Mouse (Mus musculus): ENCODE measurements at regions not wholly inside any gene's neighbourhood (a gene's known extent, or its start where the extent isn't known, plus 50 kb on each side); places are given as distances from the start of the nearest gene placed in this dataset.

- 90% methylated on average over 8 of the region's 8 CpGs for WGBS
- Histone ChIP-seq H3K27me3 (replicated peaks; ENCODE audit: control insufficient read depth, insufficient read depth, low read length) (no peaks in the 10 kb centered on the region), H3K9ac (replicated peaks; ENCODE audit: low read depth, low read length) (no peak overlapping the region), H3K36me3 (ENCODE audit: control insufficient read depth, insufficient read depth) (no peaks in the 10 kb centered on the region), H3K4me3 (replicated peaks; ENCODE audit: low read length) (no peak overlapping the region), H3K4me1 (replicated peaks; ENCODE audit: control insufficient read depth, insufficient read depth, low read length) (0 out of 2 replicates have a peak, but pooled peaks cover 2% of the 10 kb centered on the region), H3K9me3 (ENCODE audit: control insufficient read depth, low read length) (no peaks in the 10 kb centered on the region), H3K27ac (ENCODE audit: low read length) (no peak overlapping the region), H3K4me2 (ENCODE audit: low read length) (no peak overlapping the region)
- no peak for ATAC-seq
These were observed 52.7 kb upstream of the Ezh2 start for GRCm38 (mm10) chr6:47647876-47648275.

GRCm38 (mm10) chr6:47646731-47647567 is 51.8 kb upstream of the Ezh2 start:
- ATAC-seq: no peak
- H3K36me3 ChIP-seq (ENCODE audit: control insufficient read depth, insufficient read depth): no peaks in the 10 kb centered on the region

GRCm38 (mm10) chr6:47646022-47646421 is 50.9 kb upstream of the Ezh2 start:
- ATAC-seq: no peak
- 0 out of 2 replicates have a peak, but pooled peaks cover 2% of the 10 kb centered on the region for H3K4me1 ChIP-seq (replicated peaks; ENCODE audit: control insufficient read depth, insufficient read depth, low read length)
- H3K27ac ChIP-seq (ENCODE audit: low read length): no peak overlapping the region
- no peaks in the 10 kb centered on the region for H3K9me3 ChIP-seq (ENCODE audit: control insufficient read depth, low read length)
- no peak overlapping the region for H3K4me2 ChIP-seq (ENCODE audit: low read length)
- no peak overlapping the region for H3K9ac ChIP-seq (replicated peaks; ENCODE audit: low read depth, low read length)
- WGBS: 68% methylated on average over 1 of the region's 1 CpGs
- H3K27me3 ChIP-seq (replicated peaks; ENCODE audit: control insufficient read depth, insufficient read depth, low read length): no peaks in the 10 kb centered on the region
- H3K4me3 ChIP-seq (replicated peaks; ENCODE audit: low read length): no peak overlapping the region
- H3K36me3 ChIP-seq (ENCODE audit: control insufficient read depth, insufficient read depth): no peaks in the 10 kb centered on the region

More at GRCm38 (mm10) chr6:47646731-47647567, 51.8 kb upstream of the Ezh2 start:
- Histone ChIP-seq H3K27ac (ENCODE audit: low read length) (no peak overlapping the region), H3K4me2 (ENCODE audit: low read length) (no peak overlapping the region), H3K27me3 (replicated peaks; ENCODE audit: control insufficient read depth, insufficient read depth, low read length) (no peaks in the 10 kb centered on the region), H3K9me3 (ENCODE audit: control insufficient read depth, low read length) (no peaks in the 10 kb centered on the region), H3K9ac (replicated peaks; ENCODE audit: low read depth, low read length) (no peak overlapping the region), H3K4me3 (replicated peaks; ENCODE audit: low read length) (no peak overlapping the region), H3K4me1 (replicated peaks; ENCODE audit: control insufficient read depth, insufficient read depth, low read length) (0 out of 2 replicates have a peak, but pooled peaks cover 2% of the 10 kb centered on the region)
- WGBS: 70% methylated on average over 14 of the region's 14 CpGs

Measured in forebrain, embryonic 16.5 days (tissue).